Comparison of ENCODE assay signal across 8 mouse cellular contexts in genomic region chr9:68655018-68656005, GRCm38 (mm10). TPM values are rescaled to one million over a fixed set of nuclear protein-coding genes. Genes with fewer than 3 reads are reported as not detected.
DNase-seq lines count a peak whose midpoint lies in the region; ATAC-seq and TF ChIP-seq lines count a peak whose summit lies in the region.

No protein-coding gene starts in this region.

- H3K4me1 ChIP-seq in forebrain, embryonic 11.5 days (replicated peaks; ENCODE audit: control insufficient read depth, insufficient read depth, low read length), result peaks cover 7% of the 10 kb centered on the region; the same call in 1 of the 2 replicates
- H3K4me1 ChIP-seq in heart, postnatal 0 days (ENCODE audit: control insufficient read depth, insufficient read depth), result no peaks in the 10 kb centered on the region
- 0 out of 2 replicates have a peak, but pooled peaks cover 5% of the 10 kb centered on the region for H3K4me1 ChIP-seq in liver, postnatal 0 days (ENCODE audit: insufficient read depth)

- H3K9me3 ChIP-seq in forebrain, embryonic 11.5 days (ENCODE audit: control insufficient read depth, low read length), result no peaks in the 10 kb centered on the region
- no peaks in the 10 kb centered on the region for H3K9me3 ChIP-seq in heart, postnatal 0 days (replicated peaks; ENCODE audit: control insufficient read depth, low read length)
- H3K9me3 ChIP-seq in liver, postnatal 0 days (ENCODE audit: low read length), result no peaks in the 10 kb centered on the region

- no peak; the same call in 1 of the 2 replicates for ATAC-seq in frontal cortex, adult (ENCODE audit: low TSS enrichment)
- ATAC-seq in forebrain, embryonic 11.5 days (replicated peaks; ENCODE audit: low FRiP score), result peak; percentile 43; the same call in 1 of the 2 replicates
- peak; percentile 50 for ATAC-seq in heart, postnatal 0 days (ENCODE audit: insufficient read depth, low read depth)
- ATAC-seq in liver, postnatal 0 days, result no peak

- peaks cover 2% of the 10 kb centered on the region; the same call in 1 of the 2 replicates for H3K27me3 ChIP-seq in forebrain, embryonic 11.5 days (ENCODE audit: control insufficient read depth, insufficient read depth, low read length)
- H3K27me3 ChIP-seq in heart, postnatal 0 days (ENCODE audit: control insufficient read depth, insufficient read depth, low read length), result no peaks in the 10 kb centered on the region
- peaks cover 22% of the 10 kb centered on the region for H3K27me3 ChIP-seq in liver, postnatal 0 days (ENCODE audit: insufficient read depth, low read length)

- WGBS in forebrain, embryonic 11.5 days, result 1% methylated on average over 31 of the region's 31 CpGs
- WGBS in heart, postnatal 0 days, result under 1% methylated on average over 31 of the region's 31 CpGs
- 3% methylated on average over 31 of the region's 31 CpGs for WGBS in liver, postnatal 0 days (ENCODE audit: insufficient replicate concordance)

- H3K9ac ChIP-seq in forebrain, embryonic 11.5 days (ENCODE audit: low read length), result peak overlapping the region; percentile 80
- H3K9ac ChIP-seq in heart, postnatal 0 days (replicated peaks; ENCODE audit: low read depth, low read length), result peak overlapping the region; percentile 74
- H3K9ac ChIP-seq in liver, postnatal 0 days (replicated peaks), result peak overlapping the region; percentile 68; the same call in 1 of the 2 replicates

- H3K36me3 ChIP-seq in forebrain, embryonic 11.5 days (ENCODE audit: control insufficient read depth, insufficient read depth, low read length), result no peaks in the 10 kb centered on the region
- no peaks in the 10 kb centered on the region for H3K36me3 ChIP-seq in heart, postnatal 0 days (replicated peaks; ENCODE audit: control insufficient read depth, insufficient read depth, low read length)
- H3K36me3 ChIP-seq in liver, postnatal 0 days (replicated peaks; ENCODE audit: insufficient read depth, low read length), result no peaks in the 10 kb centered on the region

- H3K4me2 ChIP-seq in forebrain, embryonic 11.5 days (ENCODE audit: low read depth, low read length, severe bottlenecking), result peak overlapping the region; percentile 90
- H3K4me2 ChIP-seq in heart, postnatal 0 days (ENCODE audit: low read depth, low read length), result peak overlapping the region; percentile 94
- peak overlapping the region; percentile 71 for H3K4me2 ChIP-seq in liver, postnatal 0 days (ENCODE audit: low read depth, low read length)

- no peak overlapping the region for H3K27ac ChIP-seq in forebrain, embryonic 11.5 days (ENCODE audit: low read depth, low read length)
- no peak overlapping the region for H3K27ac ChIP-seq in heart, postnatal 0 days (ENCODE audit: low read depth)
- no peak overlapping the region for H3K27ac ChIP-seq in liver, postnatal 0 days (ENCODE audit: low read depth)

- no peak for TF ChIP-seq CTCF in heart, postnatal 0 days (IDR thresholded peaks at IDR 0.05; ENCODE audit: low read depth)
- TF ChIP-seq CTCF in liver, postnatal 0 days (IDR thresholded peaks at IDR 0.05; ENCODE audit: low read depth), result no peak

- peak; percentile 14 to 28 for DNase-seq in frontal cortex, postnatal 10 days (ENCODE audit: low spot score in 2 of 2)
- peak; percentile 63 for DNase-seq in forebrain, embryonic 11.5 days (ENCODE audit: low spot score)
- DNase-seq in heart, postnatal 0 days (ENCODE audit: low spot score), result peak; percentile 52
- peak; percentile 61 to 80 for DNase-seq in kidney, postnatal 25 days
- DNase-seq in liver, postnatal 0 days, result peak; percentile 29
- peak; percentile 9 for DNase-seq in ovary, postnatal 10 days (ENCODE audit: low spot score)
- DNase-seq in spleen, adult 18-20 months, result no peak

- peak overlapping the region; percentile 80 for H3K4me3 ChIP-seq in forebrain, embryonic 11.5 days (ENCODE audit: low read depth, low read length)
- peak overlapping the region; percentile 89 for H3K4me3 ChIP-seq in heart, postnatal 0 days (ENCODE audit: low read depth, low read length)
- H3K4me3 ChIP-seq in liver, postnatal 0 days (ENCODE audit: low read depth, low read length), result peak overlapping the region; percentile 67

- TF ChIP-seq EP300 in heart, postnatal 0 days (IDR thresholded peaks at IDR 0.05; ENCODE audit: low read depth), result no peak
- TF ChIP-seq EP300 in liver, postnatal 0 days (IDR thresholded peaks at IDR 0.05; ENCODE audit: low read depth), result no peak

RNA-seq across cellular contexts. Expression of gene Rora, which starts 1.7 kb away (rescaled TPM):
- 5.7 and 6.0 TPM in 2 replicates for polyA plus RNA-seq in forebrain, embryonic 11.5 days (2014; fragmentation: Nextera tagmentation; extraction: Ambion mirVana)
- total RNA-seq in heart, postnatal 0 days (2014; rRNA removed; ENCODE audit: low replicate concordance), result 6.2 and 7.9 TPM in 2 replicates
- polyA plus RNA-seq in heart, postnatal 0 days (2015; fragmentation: Nextera tagmentation; extraction: Ambion mirVana), result 9.8 and 11.3 TPM in 2 replicates
- polyA plus RNA-seq in liver, postnatal 0 days (2015; fragmentation: Nextera tagmentation; extraction: Ambion mirVana), result 22.7 and 23.1 TPM in 2 replicates

Comparison
In these comparisons a context has a peak if more than half of its experiments do, and no peak if none do; other contexts are left out.
1. DNase-seq: peak in frontal cortex, postnatal 10 days (2 of 2), forebrain, embryonic 11.5 days (single experiment), heart, postnatal 0 days (single experiment), kidney, postnatal 25 days (2 of 2), liver, postnatal 0 days (single experiment) and ovary, postnatal 10 days (single experiment); none in spleen, adult 18-20 months (0 of 2).
2. ATAC-seq: peak in forebrain, embryonic 11.5 days (single experiment) and heart, postnatal 0 days (single experiment); none in frontal cortex, adult (single experiment) and liver, postnatal 0 days (single experiment).
3. Peak in every context shown above with its lines, with median percentiles within 50 percentile points of each other: H3K4me2 ChIP-seq, H3K4me3 ChIP-seq and H3K9ac ChIP-seq.